Mouse (Mus musculus) midbrain, embryonic 14.5 days (tissue): ENCODE results near the gene Eva1a. TPM values are rescaled to one million over a fixed set of nuclear protein-coding genes. Genes with fewer than 3 reads are reported as not detected.

Experiments
- ATAC-seq: fragments of 200-750 bp; cut with Nextera tagmentation; 2 replicates; pipeline ENCODE4 v1.8.0; 2017; ENCODE audit warnings: moderate number of reproducible peaks, moderate library complexity; ENCODE audit not compliant: low FRiP score, low TSS enrichment
- DNase-seq: peaks from one replicate; pipeline ENCODE4 v3.0.0-alpha.2; 2015
- H3K27ac ChIP-seq: fragments of 300-500 bp; sonication (generic); replicated peaks from 2 replicates; pipeline ENCODE4 v1.5.1; 2014; ENCODE audit warnings: mild to moderate bottlenecking, low read depth, low read length, moderate library complexity
- H3K27me3 ChIP-seq: fragments of 300-500 bp; sonication (generic); 2 replicates; pipeline ENCODE4 v1.6.1; 2014; ENCODE audit warnings: low read length, control low read depth, mixed read lengths; ENCODE audit not compliant: control insufficient read depth, insufficient read depth
- H3K36me3 ChIP-seq: fragments of 300-500 bp; sonication (generic); 2 replicates; pipeline ENCODE4 v1.6.1; 2014; ENCODE audit warnings: low read length, control low read depth; ENCODE audit not compliant: control insufficient read depth, insufficient read depth
- H3K4me1 ChIP-seq: fragments of 300-500 bp; sonication (generic); 2 replicates; pipeline ENCODE4 v1.6.1; 2014; ENCODE audit warnings: mild to moderate bottlenecking, antibody characterized with exemption, low read length, control low read depth; ENCODE audit not compliant: control insufficient read depth, insufficient read depth
- H3K4me2 ChIP-seq: fragments of 300-500 bp; sonication (generic); 2 replicates; pipeline ENCODE4 v1.6.1; 2014; ENCODE audit warnings: mild to moderate bottlenecking, low read length, moderate library complexity
- H3K4me3 ChIP-seq: fragments of 300-500 bp; sonication (generic); replicated peaks from 2 replicates; pipeline ENCODE4 v1.5.1; 2014; ENCODE audit warnings: low read depth, low read length
- H3K9ac ChIP-seq: fragments of 300-500 bp; sonication (generic); replicated peaks from 2 replicates; pipeline ENCODE4 v1.6.1; 2014; ENCODE audit warnings: mild to moderate bottlenecking, low read length, moderate library complexity
- H3K9me3 ChIP-seq: fragments of 300-500 bp; sonication (generic); 2 replicates; pipeline ENCODE4 v1.6.1; 2016; ENCODE audit warnings: low read length, control low read depth, mixed read lengths; ENCODE audit not compliant: control insufficient read depth
- WGBS: fragments of 180-500 bp; shearing (Covaris S2); extraction: QIAGEN DNeasy Blood & Tissue Kit; methylation state at CpG from one replicate; pipeline ENCODE4 v1.1.7; 2014; 5-methylcytosine and 5-hydroxymethylcytosine counted together
- polyA plus RNA-seq: library from polyadenylated mRNA; unstranded; fragments of >200 nt; fragmentation: Nextera tagmentation; extraction: Ambion mirVana; gene quantifications from 2 replicates; pipeline ENCODE4 v1.2.1, GENCODE M21; 2014

Gene Eva1a
- polyA plus RNA-seq, 1 experiment from 2014 or later, result 0.63 TPM

GRCm38 (mm10) chr6:82076364-82076763, 35.5 kb downstream of the Eva1a start:
- Histone ChIP-seq H3K9ac (no peak overlapping the region), H3K36me3 (no peaks in the 10 kb centered on the region), H3K4me1 (no peaks in the 10 kb centered on the region), H3K4me3 (no peak overlapping the region), H3K27me3 (no peaks in the 10 kb centered on the region), H3K27ac (no peak overlapping the region), H3K9me3 (no peaks in the 10 kb centered on the region), H3K4me2 (no peak overlapping the region)
- DNase-seq (peak; percentile 32), ATAC-seq (no peak)
- WGBS, result 57% methylated on average over 4 of the region's 4 CpGs

DNA sequence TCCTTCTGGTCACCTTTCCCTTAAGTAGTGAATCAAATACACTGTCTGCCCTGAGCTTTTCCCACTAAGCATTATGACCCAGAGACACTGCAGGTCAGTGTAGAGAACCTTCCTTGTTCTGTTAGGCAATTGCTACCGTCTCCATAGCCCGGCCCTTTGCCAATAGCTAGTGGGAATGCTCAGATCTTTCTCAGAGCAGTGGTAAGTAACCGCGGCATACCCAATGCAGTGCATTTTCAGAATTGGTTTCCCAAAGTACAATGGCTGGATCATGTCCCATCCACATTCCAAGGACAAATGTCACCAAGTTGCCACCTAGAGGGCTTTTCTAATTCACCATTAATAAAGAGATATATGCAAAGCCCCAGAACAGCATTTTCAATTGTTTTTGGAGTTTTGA, 38.0 kb downstream of the Eva1a start:
- H3K4me2 ChIP-seq, result no peak overlapping the region
- no peaks in the 10 kb centered on the region for H3K27me3 ChIP-seq
- 94% methylated on average over 4 of the region's 4 CpGs for WGBS
- H3K27ac ChIP-seq, result no peak overlapping the region
- H3K36me3 ChIP-seq, result no peaks in the 10 kb centered on the region
- H3K9me3 ChIP-seq, result no peaks in the 10 kb centered on the region
- no peak for DNase-seq
- H3K4me1 ChIP-seq, result no peaks in the 10 kb centered on the region
- H3K9ac ChIP-seq, result no peak overlapping the region
- no peak for ATAC-seq
- no peak overlapping the region for H3K4me3 ChIP-seq

- Histone ChIP-seq H3K9me3 (no peaks in the 10 kb centered on the region), H3K4me2 (no peak overlapping the region), H3K4me3 (no peak overlapping the region), H3K27me3 (no peaks in the 10 kb centered on the region), H3K36me3 (no peaks in the 10 kb centered on the region), H3K9ac (no peak overlapping the region), H3K27ac (no peak overlapping the region), H3K4me1 (no peaks in the 10 kb centered on the region)
- ATAC-seq (no peak), DNase-seq (no peak)
- WGBS, result 75% methylated on average over 6 of the region's 6 CpGs
Observed at GRCm38 (mm10) chr6:82083655-82084054, 42.8 kb downstream of the Eva1a start.

- H3K4me1 ChIP-seq, result no peaks in the 10 kb centered on the region
- no peak overlapping the region for H3K4me2 ChIP-seq
- H3K36me3 ChIP-seq, result no peaks in the 10 kb centered on the region
- no peaks in the 10 kb centered on the region for H3K27me3 ChIP-seq
- H3K4me3 ChIP-seq, result no peak overlapping the region
- H3K9me3 ChIP-seq, result no peaks in the 10 kb centered on the region
- ATAC-seq (no peak), DNase-seq (no peak)
- no peak overlapping the region for H3K9ac ChIP-seq
- 76% methylated on average over 3 of the region's 3 CpGs for WGBS
- H3K27ac ChIP-seq, result no peak overlapping the region
Observed at GRCm38 (mm10) chr6:82084235-82084634, 43.4 kb downstream of the Eva1a start.

DNA sequence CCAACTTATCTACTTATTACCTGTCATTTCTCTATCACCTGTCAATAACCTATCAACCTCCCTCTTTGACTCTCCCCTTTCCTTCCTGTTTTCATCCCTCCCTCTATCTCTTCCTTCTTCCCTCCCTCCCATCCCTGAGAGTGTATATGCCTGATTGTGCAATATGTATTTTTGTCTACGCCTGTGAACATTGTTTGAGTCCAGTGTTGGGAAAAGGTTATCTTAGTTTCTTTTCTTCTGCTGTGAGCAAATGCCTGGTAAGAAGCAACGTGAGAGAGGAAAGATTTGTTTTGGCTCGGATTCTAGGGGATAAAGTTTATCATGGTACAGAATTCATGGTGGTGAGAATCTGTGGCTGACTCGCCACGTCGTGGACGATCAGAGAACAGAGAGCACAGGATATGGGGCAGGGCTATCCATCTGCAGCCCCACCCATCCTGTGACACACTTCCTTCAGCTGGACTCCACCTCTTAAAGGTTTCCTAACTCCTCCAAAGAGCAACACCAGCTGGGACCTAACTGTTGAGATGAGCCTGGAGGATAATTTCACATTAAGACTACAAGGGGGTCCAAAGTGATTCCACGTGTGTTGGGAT, 44.6 kb downstream of the Eva1a start:
- no peak overlapping the region for H3K27ac ChIP-seq
- H3K27me3 ChIP-seq, result no peaks in the 10 kb centered on the region
- WGBS, result 89% methylated on average over 8 of the region's 8 CpGs
- H3K9me3 ChIP-seq, result no peaks in the 10 kb centered on the region
- H3K36me3 ChIP-seq, result no peaks in the 10 kb centered on the region
- H3K9ac ChIP-seq, result no peak overlapping the region
- H3K4me1 ChIP-seq, result no peaks in the 10 kb centered on the region
- no peak overlapping the region for H3K4me3 ChIP-seq
- ATAC-seq (no peak), DNase-seq (no peak)
- H3K4me2 ChIP-seq, result no peak overlapping the region

GRCm38 (mm10) chr6:82088133-82088532, 47.3 kb downstream of the Eva1a start:
- ATAC-seq (no peak), DNase-seq (no peak)
- Histone ChIP-seq H3K9me3 (no peaks in the 10 kb centered on the region), H3K27ac (no peak overlapping the region), H3K4me2 (no peak overlapping the region), H3K36me3 (no peaks in the 10 kb centered on the region), H3K4me3 (no peak overlapping the region), H3K27me3 (peaks cover 7% of the 10 kb centered on the region; the same call in 1 of the 2 replicates), H3K9ac (no peak overlapping the region), H3K4me1 (no peaks in the 10 kb centered on the region)
- WGBS, result 70% methylated on average over 4 of the region's 4 CpGs

- Histone ChIP-seq H3K27ac (no peak overlapping the region), H3K4me2 (peak overlapping the region; percentile 61), H3K4me1 (no peaks in the 10 kb centered on the region), H3K27me3 (peaks cover 7% of the 10 kb centered on the region; the same call in 1 of the 2 replicates), H3K9me3 (no peaks in the 10 kb centered on the region), H3K4me3 (peak overlapping the region; percentile 34), H3K9ac (peak overlapping the region; percentile 40; the same call in 1 of the 2 replicates), H3K36me3 (no peaks in the 10 kb centered on the region)
- ATAC-seq (no peak), DNase-seq (peak; percentile 51)
- WGBS, result 2% methylated on average over 28 of the region's 28 CpGs
Observed at GRCm38 (mm10) chr6:82091773-82092172, 50.9 kb downstream of the Eva1a start.

DNA sequence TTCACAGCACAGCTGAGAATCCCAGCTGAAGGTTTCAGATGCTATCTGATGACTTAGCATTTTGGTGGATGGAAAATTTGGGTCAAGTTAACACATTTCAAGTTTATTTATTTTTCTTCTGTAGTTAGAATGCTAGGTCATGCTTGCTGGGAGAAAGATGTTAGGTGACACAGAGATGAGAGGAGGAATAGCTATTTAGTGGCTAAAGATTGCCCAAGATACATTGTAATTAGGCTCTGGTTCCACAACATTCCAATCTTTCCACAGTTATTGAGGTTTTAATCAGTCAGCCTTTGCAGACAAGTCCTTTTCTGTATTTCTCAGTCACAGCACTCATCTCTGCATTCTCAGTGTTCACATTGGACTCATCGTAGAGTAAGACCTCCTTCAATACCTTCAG, 56.9 kb downstream of the Eva1a start:
- no peaks in the 10 kb centered on the region for H3K36me3 ChIP-seq
- 89% methylated on average over 1 of the region's 1 CpGs for WGBS
- no peak for DNase-seq

DNA sequence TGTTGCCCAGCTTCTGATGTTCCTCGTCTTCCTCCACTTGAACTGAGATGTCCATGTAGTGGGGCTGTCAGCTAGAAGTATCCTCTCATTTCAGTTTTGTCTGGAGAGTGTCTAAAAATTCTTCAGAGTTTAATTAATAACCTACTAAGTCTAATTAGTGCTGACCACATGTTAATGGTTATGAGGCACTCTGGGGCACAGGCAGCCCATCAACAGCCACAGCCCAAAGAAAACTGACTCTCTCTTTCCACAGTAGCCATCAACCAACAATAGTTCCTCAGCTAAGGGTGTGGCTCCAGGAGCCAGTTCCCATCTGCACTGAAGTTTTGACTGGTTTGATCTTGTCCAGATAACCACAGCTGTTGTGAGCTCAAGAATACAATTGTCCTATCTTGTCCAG, 57.6 kb downstream of the Eva1a start:
- no peaks in the 10 kb centered on the region for H3K36me3 ChIP-seq
- H3K27me3 ChIP-seq, result no peaks in the 10 kb centered on the region
- H3K9me3 ChIP-seq, result no peaks in the 10 kb centered on the region
- WGBS, result 97% methylated on average over 1 of the region's 1 CpGs
- H3K4me1 ChIP-seq, result no peaks in the 10 kb centered on the region
- no peak overlapping the region for H3K27ac ChIP-seq
- no peak overlapping the region for H3K9ac ChIP-seq
- ATAC-seq (no peak), DNase-seq (no peak)
- no peak overlapping the region for H3K4me3 ChIP-seq
- no peak overlapping the region for H3K4me2 ChIP-seq

More for the DNA sequence above, 56.9 kb downstream of the Eva1a start:
- no peak overlapping the region for H3K4me3 ChIP-seq
- H3K9me3 ChIP-seq, result no peaks in the 10 kb centered on the region
- H3K4me1 ChIP-seq, result no peaks in the 10 kb centered on the region
- ATAC-seq, result no peak
- H3K4me2 ChIP-seq, result no peak overlapping the region
- no peaks in the 10 kb centered on the region for H3K27me3 ChIP-seq
- no peak overlapping the region for H3K27ac ChIP-seq
- H3K9ac ChIP-seq, result no peak overlapping the region
